Mouse (Mus musculus): ENCODE measurements around the gene Tmem212.
"Not testable (repeated sequence)": the region's sequence is repeated elsewhere in the genome, so short reads cannot be mapped to it uniquely, and the experiment has no call there.

The Tmem212 gene

DNA sequence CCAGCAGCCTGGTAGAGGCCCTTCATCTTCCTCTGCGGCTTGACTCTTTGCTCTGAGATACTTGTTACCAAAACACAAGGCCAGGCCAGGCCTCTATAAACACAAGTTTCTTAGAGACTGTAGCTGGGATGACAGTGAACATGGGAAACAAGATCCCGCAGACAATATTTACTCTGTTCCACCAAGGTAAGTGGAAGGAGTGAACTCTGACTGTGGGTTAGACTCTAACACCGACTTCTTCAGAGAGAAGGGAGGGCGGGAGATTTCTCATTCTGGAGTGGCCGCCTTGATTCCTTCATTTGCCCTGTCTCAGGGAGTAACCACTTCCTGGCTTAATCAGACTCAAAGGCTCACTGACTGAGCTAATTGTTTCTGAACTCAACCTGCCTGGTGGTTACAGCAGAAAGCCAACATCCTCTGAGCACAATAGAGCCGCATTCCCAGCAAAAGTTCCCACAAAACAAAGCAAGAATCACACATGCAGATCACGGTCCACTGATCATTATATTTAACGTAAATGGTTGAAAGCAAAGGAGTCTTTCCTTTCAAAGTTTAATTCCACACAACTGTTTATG is at the start of gene Tmem212:
Gene Tmem212 (minus strand): TSS at position 51 of the 575 bp plus-strand sequence.
- DNase-seq (ENCODE audit: low read depth in 1 of 2, low spot score in 2 of 2): no peak

DNA sequence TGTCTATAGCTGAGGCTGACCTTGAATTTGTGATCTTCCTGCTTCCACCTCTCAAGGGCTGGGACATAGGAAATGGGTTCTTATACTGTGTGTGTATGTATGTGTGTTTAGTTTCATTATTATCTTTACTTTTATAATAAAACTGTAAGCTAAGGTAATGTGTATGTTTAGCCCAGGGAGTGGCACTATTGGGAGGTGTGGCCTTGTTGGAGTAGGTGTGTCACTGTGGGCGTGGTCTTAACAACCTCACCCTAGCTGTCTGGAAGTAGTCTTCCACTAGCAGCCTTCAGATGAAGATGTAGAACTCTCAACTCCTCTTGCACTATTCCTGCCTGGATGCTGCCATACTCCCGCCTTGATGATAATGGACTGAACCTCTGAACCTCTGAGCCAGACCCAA is 49.2 kb upstream of the Tmem212 start:
- DNase-seq (ENCODE audit: low read depth in 1 of 2, low spot score in 2 of 2): not testable (repeated sequence)

DNA sequence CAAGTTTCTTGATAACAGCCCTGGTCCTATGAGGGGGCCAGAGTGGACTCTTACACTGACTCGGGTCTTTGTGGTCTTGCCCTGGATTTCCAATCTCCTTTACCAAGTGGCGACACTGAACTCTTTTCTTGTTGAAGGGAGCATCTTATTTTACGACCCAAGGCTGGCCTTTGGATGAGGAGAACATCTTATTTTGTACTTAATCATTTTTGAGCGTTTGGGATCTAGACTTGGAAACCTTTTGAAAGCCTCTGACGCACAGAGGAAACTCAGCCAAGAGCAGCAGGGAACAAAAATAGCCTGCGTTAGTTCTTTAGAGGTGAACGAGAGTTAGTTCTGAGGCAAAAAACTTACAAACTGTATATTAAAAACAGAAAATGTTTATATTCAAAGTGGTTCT is 46.8 kb upstream of the Tmem212 start:
- DNase-seq (ENCODE audit: low read depth in 1 of 2, low spot score in 2 of 2): no peak

DNA sequence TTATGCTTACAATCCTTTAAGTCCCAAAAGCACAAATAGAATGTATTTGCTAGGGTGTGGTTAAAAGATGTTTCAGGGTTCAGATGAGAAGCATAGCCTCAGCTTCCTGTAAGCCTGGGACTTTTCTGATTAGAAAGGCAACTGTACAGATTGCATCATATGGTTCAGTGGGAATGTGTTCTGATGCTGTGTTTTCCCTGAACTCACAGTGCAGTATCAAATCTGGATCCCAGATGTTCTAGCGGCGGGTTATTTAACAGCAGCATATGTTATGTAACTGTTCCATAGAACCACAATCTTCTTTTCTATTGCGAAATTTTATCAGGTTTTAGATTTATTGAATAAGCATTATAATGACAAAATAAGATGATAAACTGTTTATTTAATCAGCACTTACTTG is 45.5 kb upstream of the Tmem212 start:
- no peak for DNase-seq (ENCODE audit: low read depth in 1 of 2, low spot score in 2 of 2)

DNA sequence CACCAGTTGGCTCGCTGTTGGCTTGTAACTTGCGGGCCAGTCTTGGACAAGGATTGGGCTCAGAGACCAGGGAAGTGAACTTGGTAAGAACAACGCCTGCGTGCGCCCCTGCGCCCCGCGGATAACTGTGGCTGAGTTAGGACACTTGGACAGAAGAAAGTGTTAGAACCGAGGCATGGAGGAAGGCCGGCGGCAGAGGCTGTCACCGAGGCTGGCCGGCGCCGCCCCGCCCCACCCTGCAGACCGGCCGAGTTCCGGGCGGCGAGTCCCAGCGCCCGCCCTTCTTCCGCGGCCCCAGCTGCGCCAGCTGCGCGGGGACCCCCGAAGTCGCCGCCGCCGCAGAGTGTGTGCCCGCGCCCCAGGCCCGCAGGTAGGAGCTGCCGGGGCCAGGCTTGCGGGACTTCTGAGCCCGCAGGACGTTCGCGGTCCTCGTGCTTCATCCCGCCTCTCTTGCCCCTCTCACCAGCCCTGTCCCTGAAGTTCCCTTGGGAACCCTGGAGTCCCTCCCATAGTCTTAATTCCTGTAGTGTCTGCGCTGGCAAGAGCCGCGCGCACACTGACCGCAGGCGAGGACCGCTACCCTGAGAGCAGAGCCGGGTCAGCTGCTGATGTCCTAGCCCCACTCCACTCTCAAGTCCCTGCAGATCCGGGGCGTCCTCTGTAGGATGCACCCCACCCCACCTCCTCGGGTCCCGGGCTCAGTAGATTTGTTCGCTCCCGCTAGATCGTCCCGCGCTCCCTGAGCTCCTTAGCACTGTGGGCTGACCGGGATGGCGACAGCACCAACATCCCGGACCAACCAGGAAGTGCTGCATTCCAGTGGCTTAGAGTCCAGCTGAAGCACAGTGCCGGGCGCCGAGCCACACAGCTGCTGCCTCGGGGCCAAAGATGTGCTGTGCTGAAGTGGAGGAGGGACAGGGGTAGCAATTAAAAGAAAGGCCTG is 42.5 kb upstream of the Tmem212 start, which contains the start of gene Pld1:
Gene Pld1 (plus strand): TSS at position 315 of the 943 bp plus-strand sequence.
- DNase-seq (ENCODE audit: low read depth in 1 of 2, low spot score in 2 of 2): peak; percentile 5 to 7

DNA sequence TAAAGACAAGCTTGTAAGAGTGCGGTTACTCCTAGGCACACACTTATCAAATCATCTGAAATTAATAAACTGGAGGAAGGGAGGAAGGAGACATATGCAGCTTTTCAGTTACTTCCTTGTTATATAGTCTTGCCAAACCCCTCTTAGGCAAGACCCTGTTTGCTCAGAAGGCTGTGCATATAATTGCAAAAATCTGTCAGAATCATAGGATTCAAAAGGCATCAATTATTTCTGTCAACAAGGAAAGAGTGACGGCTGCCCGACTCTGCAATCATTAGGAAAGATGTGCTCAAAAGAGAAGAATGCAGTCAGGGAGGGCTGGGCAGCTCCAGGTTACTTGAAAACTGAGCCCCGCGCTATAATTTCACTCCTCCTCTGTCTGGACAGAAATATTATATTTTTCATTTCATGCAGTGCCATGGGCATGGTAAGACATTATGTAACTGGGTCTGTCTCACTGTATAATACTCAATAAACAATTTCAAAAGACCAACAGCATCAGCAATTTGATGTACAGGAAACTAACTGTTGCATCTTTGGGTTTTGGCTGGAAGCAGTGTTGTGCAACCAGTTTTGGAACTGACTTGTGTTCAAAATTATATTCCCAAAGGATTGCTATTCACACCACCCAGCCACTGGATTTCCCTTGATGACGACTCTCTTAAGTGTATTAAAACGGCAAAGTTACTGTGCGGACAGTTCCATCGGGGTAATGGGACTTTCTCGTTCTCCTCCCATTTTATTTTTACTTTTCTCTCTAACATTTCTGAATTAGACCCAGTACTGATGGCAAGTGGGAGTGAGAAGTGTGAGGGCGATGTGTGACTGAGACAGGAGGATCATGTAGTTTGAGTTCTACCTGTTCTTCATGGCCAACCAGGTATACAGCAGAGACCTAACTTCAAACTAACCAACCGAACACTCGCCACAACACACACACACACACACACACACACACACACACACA is 41.3 kb upstream of the Tmem212 start:
- no peak for DNase-seq (ENCODE audit: low read depth in 1 of 2, low spot score in 2 of 2)

DNA sequence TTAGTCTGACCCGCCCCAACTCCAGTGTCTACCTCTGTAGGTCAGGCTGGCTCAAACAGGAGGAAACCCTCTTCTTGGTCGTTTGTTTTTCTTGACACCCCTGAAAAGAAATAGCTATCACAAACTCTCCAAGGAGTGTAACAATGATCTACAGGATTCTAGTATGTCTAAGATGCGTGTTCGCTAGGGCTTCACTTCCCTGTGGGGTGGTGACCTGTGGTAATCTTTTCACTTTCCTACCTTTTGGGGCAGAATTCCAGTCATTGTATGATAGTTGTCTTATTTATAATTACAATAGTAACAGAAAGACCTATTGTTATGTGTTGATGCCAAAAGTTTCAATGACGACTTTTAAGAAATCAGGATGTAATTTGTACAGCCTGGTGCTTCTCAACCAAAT is 40.6 kb upstream of the Tmem212 start:
- no peak for DNase-seq (ENCODE audit: low read depth in 1 of 2, low spot score in 2 of 2)

DNA sequence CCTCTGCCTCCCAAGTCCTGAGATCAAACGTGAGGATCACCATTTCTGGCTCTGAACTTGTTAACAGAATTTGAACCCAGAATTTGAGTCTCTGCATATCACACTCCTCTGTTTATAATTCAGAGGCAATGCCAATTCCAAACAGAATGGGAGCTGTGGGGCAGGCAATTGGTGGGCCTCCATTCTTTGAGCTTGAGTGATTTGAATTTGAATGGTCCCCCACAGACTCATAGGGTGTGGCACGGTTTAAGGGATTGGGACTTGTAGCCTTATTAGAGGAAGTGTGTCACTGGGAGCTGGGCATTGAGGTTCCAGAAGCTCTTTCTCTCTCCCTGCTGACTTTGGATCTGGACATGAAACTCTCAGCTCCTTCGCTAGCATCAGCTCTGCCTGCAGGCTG is 39.5 kb upstream of the Tmem212 start:
- DNase-seq (ENCODE audit: low read depth in 1 of 2, low spot score in 2 of 2): no peak

DNA sequence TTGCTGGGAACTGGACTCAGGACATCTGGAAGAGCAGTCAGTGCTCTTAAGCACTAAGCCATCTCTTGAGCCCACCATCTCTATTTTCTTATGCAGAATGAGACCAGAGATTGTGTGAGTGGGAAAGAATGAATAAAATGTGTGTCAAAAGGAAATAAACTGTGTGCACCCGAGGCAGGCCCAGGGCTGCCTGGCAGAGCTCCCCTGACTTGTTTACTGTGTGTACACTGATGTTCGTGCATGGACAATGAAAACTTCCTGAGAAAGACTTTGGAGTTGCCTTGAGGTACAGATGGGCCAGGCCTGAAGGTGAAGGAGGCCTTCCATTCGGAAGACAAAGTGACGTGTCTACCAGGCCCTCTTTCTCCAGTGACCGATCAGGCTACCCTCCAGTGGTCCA is 36.2 kb upstream of the Tmem212 start:
- DNase-seq (ENCODE audit: low read depth in 1 of 2, low spot score in 2 of 2): no peak

DNA sequence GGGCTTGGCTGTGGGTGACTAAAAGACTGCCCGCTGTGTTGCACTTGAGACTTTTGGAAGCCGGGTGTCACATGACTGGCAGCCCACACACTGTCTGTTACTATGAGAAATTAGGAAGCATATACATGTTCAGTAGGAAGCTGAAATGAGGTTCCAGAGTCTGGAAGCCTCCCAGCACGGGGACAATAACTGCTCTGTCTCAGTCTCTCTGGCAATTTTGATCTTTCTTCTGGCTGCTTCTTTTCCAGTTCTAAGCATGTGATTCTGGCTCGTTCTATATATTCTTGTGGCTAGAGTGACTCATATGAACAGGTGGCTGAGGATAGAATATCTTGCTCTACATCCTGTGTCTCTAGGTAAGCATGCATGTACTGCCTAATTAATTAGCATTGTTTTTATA is 33.1 kb upstream of the Tmem212 start:
- no peak for DNase-seq (ENCODE audit: low read depth in 1 of 2, low spot score in 2 of 2)

DNA sequence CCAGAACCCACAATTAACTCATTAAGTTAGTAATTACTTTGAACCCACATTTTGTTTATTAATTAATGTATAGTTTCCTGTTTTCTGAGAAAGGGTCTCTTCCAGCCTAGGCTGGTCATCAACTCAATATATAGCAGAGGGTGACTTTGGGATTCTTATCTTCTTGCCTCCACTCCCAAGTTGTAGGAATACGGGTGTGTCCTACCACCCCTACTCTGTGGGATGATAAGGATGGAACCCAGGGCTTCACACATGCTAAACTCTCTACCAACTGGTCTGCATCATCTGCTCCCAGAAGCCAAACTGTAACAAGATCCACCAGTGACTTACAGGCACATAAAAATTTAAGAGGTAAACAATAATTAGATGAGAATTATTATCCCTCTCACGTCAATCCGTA is 27.9 kb upstream of the Tmem212 start:
- DNase-seq (ENCODE audit: low read depth in 1 of 2, low spot score in 2 of 2): no peak

DNA sequence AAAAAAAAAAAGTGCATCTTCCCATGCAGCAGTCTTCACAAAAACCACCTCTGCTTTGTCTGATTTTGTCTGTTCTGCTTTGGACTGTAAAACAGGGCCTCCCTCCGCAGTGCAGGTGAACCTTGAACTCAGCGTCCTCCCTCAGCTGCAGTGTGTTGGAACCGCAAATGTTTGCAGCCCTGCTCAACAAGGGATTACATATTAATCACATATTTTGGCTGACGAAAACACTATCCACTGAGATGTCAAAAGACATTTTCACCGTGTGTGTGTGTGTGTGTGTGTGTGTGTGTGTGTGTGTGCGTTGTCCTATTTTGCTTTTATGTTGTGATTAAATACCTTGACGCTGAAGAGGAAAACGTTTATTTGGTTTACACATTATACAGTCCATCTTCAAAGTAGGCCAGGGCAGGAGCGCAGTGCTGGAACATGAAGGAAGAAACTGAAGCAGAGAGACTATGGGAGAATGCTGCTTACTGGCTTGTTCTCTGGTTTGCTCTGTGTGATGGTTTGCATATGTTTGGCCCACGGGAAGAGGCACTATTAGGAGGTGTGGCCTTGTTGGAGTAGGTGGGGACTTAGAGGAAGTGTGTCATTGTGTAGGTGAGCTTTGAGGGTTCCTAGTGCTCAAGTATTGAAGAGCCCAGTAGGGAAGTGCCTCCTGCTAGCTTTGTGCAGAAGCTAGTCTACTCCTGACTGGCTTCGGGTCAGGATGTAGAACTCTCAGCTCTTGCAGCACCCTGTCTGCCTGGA is 25.3 kb upstream of the Tmem212 start:
- DNase-seq (ENCODE audit: low read depth in 1 of 2, low spot score in 2 of 2): no peak

DNA sequence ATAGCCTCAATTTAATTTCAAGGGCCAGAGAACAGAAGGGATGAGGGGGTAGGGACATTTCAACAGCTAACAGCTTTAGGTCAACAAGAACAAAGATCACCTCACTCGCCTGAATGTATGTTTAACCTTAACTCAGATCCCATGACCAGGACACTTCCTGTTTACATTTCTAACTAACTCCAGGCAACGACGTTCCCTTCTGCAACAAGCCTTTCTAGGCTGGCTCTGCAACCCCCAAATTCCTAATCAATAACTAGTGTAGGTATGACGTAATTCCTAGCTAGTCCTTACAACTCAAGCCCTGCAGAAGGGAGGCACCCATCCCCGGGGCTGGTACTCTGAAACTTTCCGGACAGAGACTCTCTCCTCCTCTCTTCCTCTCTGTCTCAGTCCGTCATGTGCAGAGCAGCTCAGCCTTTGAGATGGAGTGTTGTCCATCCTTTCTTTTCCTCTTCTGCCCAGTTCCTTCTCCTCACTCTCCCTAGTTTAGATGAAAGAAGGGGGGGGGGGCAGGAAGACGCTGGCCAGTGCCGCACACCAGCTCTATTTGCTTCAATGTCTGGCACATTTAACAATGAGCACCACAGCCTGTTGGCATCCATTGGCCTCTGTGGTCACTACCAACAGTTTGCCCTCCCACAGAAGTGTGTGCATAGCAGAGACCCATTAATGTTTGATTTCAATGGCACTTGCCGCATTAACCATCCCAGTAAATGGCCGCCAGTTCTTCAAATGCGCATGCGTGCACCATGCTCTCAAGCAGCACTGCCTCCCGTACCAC is 22.7 kb upstream of the Tmem212 start:
- DNase-seq (ENCODE audit: low read depth in 1 of 2, low spot score in 2 of 2): no peak

DNA sequence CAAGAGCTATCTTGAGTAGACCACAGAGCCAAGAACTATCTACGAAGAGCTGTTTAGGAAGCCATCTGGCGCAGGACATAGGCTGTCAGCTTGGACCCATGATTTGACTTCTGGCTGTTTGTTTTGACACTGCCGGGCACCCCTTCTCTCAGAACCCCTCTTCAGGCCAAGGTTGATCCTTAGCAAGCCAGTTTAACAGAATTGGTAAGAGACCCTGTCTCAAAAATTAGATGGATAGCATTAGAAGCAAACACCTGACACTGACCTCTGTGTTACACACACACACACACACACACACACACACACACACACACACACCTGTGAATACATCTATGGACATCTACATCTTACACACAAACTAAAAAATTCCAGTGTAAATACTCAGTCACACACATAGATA is 12.8 kb upstream of the Tmem212 start:
- DNase-seq (ENCODE audit: low read depth in 1 of 2, low spot score in 2 of 2): no peak

DNA sequence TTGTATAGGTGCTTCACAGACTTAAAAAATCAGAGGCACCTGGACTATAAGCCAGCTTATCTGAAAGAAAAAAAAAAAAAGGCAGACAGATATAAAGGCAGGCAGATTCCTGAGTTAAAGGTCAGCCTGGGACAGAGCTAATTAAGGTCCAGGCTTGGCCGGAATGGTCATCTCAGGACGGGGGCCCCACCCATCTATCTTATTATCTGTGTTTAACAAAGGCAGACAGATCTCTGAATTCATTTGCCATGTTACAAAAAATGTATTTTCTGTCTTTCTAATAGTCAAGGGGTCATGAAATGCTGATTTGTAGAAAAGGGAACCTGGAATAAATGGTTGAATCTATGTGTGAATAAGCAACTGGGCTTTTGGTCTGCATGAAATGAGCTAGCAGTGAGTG is 12.1 kb upstream of the Tmem212 start:
- no peak for DNase-seq (ENCODE audit: low read depth in 1 of 2, low spot score in 2 of 2)

DNA sequence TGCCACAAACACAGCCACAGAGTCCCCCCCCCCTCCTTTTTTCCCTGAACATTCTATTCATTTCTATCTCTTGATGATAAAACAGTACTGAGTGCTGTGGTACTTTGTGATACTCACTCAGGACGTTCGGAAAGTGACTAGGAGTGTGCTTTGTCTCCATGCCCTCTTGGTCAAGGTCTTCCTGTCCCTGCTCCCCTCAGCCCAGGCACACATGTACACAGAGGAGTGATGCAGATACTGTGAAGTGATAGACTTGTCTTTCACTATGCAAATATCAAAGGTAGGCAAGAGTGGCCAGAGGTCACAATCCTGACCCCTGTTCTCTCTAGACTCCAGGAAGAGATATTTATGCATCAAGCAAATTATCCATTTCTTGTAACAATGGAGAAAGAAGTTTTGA is 11.1 kb upstream of the Tmem212 start:
- DNase-seq (ENCODE audit: low read depth in 1 of 2, low spot score in 2 of 2): no peak

DNA sequence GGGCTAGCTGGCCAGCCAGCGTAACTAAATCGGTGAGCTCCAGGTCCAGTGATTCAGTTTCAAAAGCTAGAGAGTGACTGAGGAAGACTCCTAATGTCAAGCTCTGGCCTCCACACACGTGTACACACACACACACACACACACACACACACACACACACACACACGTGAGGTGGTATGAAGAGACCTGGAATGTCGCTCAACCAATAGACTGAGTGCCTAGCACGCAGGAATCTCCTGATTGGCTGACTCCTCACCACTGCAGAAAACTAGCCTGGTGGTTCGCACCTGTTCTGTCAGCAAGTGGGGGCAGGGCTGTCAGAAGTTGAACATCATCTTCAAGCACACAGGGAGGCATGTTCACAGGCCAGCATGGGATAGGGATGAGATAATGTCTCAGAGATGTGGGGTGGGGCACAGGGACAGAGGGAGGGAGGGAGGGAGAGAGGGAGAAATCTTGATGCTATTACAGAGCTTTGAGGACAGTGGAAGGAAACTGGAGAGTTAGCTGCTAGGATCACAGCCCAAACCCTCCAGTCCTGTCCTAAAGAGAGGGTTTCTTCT is 10.6 kb upstream of the Tmem212 start:
- DNase-seq (ENCODE audit: low read depth in 1 of 2, low spot score in 2 of 2): no peak

DNA sequence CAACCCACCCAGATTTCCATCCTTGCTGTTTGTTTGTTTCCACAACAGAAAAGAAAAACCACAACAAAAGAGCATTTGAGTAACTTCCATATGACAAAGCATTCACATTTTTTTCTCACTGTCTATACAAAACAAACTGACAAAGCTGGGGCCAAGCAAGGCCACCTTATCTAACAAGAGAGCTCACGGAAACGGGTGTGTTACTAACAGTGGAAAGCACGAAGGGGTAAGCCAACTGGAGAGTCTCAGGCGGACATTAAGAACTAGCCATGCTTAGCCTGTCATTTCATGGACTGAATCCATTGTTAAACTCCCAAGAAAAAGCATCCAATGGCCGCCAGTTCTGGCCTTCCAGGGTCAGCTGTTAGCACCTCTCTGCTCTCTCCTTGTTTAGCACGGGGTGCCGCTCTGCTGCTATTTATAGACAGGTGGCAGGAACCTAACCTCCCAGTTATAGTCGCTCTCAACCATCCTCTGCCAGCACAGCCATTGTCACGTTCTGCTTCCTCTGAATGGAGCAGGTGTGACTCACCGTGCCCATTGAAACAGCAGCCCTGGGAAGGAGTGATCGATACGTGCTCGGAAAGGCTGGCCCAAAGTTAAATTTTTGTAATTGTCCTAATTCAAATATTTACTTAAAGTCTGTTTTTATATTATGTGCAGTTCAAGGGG is 8.6 kb upstream of the Tmem212 start:
- DNase-seq (ENCODE audit: low read depth in 1 of 2, low spot score in 2 of 2): no peak

DNA sequence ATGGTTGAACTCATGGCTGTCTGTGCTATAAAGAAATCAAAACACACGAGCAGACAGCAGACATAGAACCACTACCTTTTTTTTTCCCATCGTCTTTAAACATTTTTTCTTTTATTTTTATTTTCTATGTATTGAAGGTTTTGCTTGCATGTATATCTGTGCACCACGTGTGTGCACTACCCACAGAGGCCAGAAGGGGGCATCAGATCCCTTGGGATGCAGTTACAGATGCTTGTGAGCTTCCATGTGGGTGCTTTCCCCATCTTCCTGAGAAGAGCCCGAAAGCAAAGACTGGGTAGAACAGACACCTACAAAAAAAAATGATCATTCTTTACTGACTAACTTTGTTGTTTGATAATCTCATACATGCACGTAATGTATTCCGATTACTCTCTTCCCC is 5.7 kb upstream of the Tmem212 start:
- DNase-seq (ENCODE audit: low read depth in 1 of 2, low spot score in 2 of 2): no peak

All from monocyte, adult 2 months (primary cell).